Mouse (Mus musculus): ENCODE results near the gene Atp12a.

- TF ChIP-seq POLR2A (IDR thresholded peaks at IDR 0.05; ENCODE audit: control insufficient read depth, low read depth, low read length) (no peak), CTCF (IDR thresholded peaks at IDR 0.05; ENCODE audit: control insufficient read depth, insufficient read depth, insufficient replicate concordance, low read depth, low read length) (no peak)
Measured at GRCm38 (mm10) chr14:56366712-56367111, 1.8 kb downstream of the Atp12a start.

Data from testis, adult 2 months (tissue).